Mouse (Mus musculus) testis, adult 2 months (tissue): Measurements from ENCODE around the gene Gfi1b.

Experiments
- CTCF ChIP-seq: fragments of 200-500 bp; IDR thresholded peaks from 2 replicates; pipeline ENCODE4 v1.5.1; 2012; ENCODE audit warnings: low read depth, mild to moderate bottlenecking, inconsistent platforms, low read length, moderate library complexity; ENCODE audit not compliant: control insufficient read depth, insufficient read depth, insufficient replicate concordance
- POLR2A ChIP-seq: fragments of 200-500 bp; IDR thresholded peaks from 2 replicates; pipeline ENCODE4 v1.6.1; 2012; ENCODE audit warnings: low read depth, mild to moderate bottlenecking, inconsistent platforms, low read length, moderate library complexity; ENCODE audit not compliant: control insufficient read depth

DNA sequence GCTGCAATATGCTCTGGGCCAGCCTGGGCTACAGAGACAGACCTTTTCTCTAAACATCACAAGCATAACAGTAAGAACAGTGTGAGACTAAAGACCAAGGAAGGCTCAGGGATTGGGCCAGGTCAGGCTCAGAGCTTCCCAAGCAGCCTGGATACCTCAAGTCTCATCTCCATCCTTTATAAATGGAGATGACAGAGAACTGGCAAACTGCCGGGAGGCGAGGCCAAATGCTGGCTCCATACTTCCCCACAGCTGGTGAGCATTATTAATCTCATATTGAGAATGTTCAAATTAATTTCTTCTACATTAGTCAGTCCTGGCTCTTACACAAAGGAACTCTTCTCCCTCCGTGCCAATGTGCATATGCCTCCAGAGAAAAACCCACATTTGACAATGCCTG is 45.0 kb downstream of the Gfi1b start:
- TF ChIP-seq CTCF (no peak), POLR2A (no peak)
